Mouse (Mus musculus): Measurements from ENCODE around the gene Eno1.

GRCm38 (mm10) chr4:150216423-150216822, 20.1 kb upstream of the Eno1 start:
- TF ChIP-seq POLR2A (IDR thresholded peaks at IDR 0.05; ENCODE audit: low read depth, low read length) (no peak), CTCF (IDR thresholded peaks at IDR 0.05; ENCODE audit: borderline replicate concordance, insufficient read depth, low read length) (no peak)
